Mouse (Mus musculus) lung, adult 18-20 months (tissue): ENCODE measurements at regions not wholly inside any gene's neighbourhood (a gene's known extent, or its start where the extent isn't known, plus 50 kb on each side); places are given as distances from the start of the nearest gene placed in this dataset.
A peak's percentile ranks its signal among the peaks of the same experiment; 100 is the strongest.

ENCODE experiments used
- DNase-seq, 2 experiments: peaks; one replicate each; pipeline ENCODE4 v3.0.0; 2022; ENCODE audit warnings: mixed read lengths in 2 of 2

DNA sequence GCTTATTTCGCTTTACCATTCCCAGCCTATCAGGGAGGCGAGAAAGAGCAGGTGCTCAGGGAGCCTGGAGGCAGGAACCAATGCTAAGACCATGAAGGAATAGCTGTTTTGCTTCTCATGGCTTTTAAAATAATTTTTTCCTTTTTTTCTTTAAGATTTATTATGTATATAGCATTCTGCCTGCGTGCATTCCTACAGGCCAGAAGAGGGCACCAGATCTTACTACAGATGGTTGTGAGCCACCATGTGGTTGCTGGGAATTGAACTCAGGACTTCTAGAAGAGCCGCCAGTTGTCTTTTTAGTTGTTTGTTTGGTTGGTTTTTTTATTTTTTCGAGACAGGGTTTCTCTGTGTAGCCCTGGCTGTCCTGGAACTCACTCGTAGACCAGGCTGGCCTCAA is 113.6 kb upstream of the Armc2 start:
- DNase-seq = no peak

DNA sequence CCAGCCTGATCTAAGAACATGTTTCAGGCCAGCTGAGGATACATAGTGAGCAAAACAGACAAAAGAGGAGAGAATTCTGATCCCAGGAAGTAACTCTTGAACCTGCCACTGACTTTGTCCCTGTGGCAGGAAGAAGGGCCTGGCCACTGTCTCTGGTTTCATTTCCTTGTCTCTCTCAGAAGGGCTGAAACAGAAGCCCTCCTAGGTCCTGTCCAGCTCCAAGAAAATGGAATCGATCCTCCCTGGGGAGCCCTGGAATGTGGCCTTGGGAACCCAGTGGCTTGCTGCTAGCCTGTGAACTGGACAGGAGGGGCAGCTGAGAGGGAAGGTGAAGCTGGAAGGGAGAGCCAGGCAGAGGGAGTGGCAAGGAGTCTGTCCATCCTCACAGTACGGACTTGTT is 113.1 kb upstream of the Armc2 start:
- DNase-seq = no peak

DNA sequence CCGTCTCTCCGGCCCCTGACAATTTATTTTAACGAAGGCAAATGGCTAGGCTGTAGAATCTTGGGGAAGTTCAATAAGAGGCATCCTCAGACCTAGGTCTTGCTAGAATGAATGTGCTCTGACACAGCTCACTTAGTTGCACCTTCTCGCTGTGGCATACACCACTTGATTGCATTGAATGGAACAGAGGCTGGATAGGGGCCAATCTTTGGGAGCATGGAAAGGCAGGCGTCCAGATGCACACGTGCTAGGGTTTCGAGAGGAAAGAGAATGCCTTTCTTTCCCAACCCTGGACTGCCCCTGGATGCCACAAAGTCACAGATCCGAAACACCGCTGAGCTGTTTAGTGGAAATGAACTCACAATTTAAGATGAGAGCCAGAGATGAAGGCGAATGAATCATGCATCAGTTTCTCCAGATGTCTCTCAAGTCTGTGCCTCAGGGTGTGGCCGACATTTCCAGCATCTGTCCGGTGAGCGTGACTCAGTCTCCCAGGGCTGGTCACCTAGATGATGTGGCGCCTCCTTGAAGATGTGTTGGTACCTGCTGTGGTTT is 109.7 kb upstream of the Armc2 start:
- DNase-seq = peak; percentile 74 to 78

DNA sequence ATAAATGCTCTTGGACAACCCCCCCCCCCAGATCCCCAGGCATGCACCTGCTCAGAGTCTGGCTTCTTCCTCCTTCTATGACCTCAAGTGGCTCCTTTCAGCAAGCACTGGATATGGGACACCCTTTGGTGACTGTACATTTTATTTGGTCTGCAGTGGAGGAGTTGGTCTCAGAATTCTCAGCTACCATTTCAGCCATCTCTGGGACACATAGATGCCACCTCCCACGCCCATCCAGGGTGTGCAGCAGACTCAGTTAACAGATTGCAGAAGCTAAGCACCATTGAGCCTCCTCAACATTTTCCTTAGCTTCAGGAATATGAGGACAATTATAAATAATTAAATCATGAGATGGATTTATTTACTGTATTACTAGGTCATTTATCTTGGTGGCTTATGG is 108.6 kb upstream of the Armc2 start:
- DNase-seq = no peak

DNA sequence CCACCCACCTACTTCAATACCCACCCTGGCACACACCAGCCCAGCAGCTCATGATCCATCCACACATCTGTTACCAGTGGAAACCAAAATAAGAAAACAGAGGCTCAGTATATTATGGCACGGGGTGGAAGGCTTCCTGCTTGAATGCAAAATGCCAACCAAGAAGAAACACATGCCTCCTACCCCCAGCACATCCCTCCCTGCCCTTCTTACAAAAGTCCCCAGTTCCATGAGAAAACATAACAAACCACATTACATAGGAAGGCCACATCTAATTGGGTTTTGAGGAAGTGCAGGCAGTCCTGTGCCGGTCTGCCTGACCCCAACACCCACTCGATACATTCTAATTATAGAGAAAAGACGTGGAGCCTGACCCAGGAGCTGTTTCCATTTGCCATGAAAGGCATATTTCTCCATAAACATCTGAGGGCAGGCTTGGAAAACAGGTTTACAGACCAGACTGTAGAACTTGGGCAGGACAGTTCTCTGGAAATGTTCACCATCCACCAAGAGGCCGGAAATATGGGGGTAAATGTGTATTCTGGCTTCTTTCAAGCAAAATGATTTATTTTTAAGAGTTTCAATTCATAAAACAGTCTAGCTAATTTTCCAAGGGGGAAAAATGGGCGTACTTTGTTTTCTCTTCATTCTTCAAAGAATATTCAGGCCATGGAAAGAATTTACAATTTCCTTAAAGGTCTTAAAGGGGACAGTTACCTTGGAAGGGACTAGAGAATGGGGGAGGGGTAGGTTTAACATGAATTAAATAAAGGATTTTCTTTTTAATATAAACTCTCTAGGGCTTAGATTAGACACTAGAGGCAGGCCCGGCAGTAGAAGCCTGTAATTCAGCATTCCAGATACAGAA is 104.8 kb upstream of the Armc2 start:
- DNase-seq = no peak

DNA sequence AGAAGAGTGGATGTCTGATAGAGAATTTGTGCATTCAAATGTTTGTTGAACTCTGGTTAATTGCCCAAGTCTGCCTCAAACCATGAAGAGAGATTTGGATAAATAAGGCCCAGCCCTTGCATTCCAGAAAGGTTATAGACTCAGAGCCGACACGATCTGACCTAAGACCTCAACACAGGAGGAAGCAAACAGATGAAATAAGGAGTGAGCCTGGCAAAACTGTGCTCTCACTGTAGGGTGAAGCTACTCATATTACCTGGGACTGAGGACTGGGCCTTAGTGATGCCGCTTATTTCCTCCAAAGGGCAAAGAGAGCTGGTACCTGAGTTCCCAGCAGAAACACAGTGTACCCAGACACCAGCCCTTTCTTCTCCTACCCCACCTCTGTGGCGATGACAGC is 103.7 kb upstream of the Armc2 start:
- DNase-seq = no peak

DNA sequence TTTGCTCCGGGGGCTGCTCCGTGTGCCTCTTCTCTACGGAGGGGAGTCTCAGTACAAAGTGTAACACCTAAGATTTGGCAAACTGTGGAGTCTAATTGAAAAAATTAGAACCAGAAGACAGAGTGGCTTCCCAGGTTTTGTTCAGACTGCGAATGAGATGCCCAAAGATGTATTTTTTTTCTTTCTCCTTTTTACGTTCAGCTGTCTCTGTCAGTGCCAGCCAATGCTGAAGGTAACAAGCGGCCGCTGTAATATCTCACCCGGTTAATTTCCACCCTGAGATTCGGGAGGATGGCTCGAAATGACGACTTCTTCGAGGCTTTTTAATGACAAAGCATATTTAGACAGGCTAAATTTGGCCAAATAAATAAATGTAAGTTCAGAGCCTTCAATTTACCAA is 101.1 kb upstream of the Armc2 start:
- no peak for DNase-seq

DNA sequence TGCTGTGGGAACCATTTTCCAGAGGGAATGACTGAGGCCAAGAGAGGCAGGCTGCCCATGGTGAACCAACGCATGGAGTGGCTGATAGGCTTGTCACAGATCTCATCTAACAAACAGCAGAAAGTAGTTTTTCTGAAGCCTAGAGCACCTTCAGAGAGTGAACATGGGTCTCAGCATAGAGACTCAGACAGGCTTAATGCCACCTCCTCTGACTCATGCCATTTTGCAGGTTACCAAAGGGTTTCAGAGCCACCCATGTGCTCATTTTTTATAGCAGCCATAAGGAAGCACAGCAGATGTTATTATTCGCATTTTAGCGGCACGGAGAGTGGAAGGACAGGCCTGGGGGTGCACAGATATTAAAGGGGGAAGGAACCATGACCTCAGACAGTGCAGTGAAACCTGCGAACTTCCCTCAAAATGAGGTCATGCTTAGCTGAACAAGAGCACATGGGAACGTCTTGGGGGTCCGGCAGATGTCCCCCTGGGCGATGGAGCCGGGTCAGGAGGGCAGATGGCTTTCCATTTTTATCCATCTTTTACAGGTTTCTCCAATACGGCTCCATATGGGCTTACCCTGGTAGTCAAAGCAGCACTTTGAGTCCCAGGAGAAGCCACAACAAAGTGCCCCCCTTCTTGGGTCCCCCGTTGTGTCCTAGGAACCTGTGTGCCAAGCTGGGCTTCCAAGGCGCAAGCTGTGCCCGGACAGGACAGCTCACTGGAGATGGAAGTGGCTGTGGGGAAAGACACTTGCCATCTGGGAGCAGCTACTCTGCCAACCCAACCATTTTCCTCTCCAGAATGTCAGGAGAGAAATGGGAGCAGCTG is 100.3 kb upstream of the Armc2 start:
- no peak for DNase-seq

DNA sequence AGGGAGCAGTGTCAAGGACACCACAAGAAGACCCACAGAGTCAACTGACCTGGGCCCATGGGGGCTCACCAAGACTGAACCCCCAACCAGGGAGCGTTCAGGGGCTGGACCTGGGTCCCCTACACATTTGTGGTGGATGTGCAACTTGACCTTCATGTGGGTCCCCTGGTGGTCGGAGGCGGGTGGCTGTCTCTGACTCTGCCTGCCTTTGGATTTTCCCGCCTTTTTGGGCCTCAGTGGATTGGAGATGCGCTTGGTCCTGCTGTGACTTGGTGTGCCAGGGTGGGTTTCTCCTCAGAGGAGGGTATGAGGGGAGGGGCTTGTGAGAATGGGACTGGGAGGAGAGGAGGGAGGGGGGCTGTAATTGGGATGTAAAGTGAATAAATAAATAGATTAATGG is 99.3 kb upstream of the Armc2 start:
- no peak for DNase-seq

DNA sequence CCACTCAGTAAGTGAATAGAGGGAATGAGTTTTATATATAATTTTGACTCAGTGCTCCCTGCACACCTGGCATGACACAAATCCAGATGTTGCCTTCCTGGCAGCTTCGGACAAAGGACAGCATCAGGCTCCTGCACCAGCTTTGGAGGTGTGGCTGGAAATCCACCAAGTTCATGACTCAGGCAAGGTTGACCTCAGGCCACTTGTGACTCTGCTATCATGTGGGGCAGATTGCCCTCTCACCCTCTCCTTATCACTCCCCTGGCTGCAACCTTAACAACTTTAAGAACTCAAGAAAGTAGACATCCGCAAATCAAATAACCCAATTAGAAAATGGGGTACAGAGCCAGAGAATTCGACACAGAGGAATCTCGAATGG is 97.7 kb upstream of the Armc2 start:
- peak in 1 of 2 experiments; percentile 40 for DNase-seq

DNA sequence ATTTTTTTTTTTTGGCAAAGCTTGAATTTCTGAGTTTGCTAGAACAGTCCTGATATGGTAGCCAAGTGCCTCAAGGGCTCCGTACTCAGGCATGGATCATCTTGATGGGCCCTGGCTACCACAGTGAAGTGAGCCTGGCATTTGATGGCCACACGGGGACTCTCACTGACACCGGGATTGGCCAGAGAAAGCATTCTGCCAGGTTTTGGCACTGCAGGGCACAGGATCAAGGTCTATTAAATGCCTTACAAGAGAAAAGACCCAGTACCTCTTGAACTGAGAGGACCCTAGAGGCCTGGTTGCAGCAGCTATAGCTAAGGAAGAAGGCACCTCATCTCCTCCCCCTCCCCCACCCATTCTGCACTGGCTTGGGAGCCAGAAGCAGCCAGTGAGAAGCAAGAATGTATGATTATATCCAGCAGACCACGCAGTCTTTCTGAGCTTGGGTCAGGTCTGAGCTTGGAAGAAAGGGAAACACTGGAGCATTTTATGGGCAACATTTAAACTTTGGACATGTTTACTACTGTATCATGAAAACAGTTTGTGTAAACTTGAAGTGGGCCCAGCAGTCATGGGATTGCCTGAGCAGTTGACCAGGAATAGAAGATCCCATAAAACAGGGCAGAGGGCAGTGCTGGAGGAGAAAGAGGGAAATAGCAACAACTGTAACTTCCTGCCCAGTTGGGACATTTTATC is 97.1 kb upstream of the Armc2 start:
- DNase-seq = no peak

DNA sequence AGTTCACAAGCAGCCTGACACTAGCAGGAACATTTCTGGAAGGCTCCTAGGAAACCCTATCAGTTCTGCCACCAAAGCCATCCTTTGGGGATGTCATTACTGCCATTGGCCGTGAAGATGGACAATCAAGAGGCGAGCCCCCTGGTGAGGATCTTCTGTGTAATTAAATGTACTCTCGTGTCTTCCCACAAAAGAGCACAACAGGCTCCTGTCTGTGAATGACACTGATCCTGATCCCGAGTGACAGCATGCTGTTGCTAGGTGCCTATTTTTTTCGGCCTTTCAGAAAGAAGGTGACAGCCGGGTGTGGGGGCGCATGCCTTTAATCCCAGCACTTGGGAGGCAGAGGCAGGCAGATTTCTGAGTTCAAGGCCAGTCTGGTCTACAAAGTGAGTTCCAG is 92.5 kb upstream of the Armc2 start:
- no peak for DNase-seq

DNA sequence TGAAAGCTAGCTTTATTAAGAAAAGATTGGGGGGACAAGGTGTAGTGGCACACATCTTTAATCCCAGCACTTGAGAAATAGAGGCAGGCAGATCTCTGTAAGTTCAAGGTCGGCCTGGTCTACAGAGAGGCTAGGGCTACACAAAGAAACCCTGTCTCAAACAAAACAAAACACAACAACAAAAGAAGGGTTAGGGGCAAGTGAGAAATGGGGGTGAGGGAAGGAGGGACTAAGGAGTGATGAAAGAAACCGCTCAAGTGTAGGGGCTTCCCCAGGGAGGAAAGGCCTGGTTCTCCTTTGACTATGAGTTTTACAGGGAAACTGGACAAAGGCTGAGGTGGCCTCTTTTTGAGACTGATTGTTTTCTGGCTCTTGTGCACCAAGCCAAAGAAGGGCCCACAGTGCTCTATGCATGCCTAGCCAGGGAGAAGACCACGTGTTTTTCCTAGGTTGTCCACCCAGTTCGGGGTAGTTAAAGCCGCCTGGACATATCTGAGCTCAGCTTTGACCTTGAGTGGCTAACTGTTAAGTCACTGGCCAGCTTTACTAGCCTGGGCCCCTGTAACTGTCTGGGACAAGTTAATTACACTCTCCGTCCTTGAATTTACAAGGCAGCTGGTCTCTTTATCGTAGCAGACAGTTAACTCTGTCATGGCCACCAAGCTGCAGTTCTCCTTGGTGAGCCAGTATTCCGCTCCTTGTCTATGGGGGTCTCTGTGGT is 90.2 kb upstream of the Armc2 start:
- no peak for DNase-seq

DNA sequence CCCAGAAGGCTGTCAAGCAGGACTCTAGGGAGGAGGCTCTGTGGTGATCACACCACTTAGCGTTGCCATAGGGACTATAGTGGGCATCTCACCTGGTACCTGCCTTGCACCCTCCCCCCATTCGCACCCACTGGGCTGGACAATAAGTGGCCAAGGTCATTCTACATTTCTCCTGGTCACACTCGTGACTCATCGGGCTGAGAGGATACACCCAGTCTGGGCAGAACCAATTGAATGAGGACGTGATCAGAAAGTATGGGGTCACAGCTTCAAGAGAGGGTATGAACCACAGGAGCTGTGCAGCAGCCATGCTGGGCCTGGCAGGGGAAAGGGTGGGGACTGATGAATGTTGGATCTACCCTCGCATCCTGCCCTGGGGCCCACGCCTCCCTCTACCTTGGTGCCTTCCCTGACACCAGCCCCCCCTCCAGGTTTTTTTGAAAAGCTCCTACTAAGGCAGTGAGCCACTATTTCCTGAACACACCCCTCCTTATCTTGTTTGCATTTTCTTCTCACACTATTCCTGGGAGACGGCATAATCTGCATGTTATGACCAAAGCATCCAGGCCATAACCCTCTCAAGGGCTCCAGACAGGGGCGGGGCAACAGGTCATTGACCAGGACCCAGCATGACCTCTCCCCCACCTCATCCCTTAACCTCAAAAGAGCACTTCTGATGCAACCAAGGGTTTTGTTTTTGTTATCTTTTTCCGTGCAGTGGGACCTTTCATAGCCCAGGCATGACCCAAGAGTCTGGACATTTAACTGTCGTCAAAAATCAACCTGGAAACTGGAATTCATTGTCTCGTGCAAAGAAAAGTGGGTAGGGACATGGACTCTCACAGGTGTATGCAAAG is 89.4 kb upstream of the Armc2 start:
- DNase-seq = peak in 1 of 2 experiments; percentile 31

DNA sequence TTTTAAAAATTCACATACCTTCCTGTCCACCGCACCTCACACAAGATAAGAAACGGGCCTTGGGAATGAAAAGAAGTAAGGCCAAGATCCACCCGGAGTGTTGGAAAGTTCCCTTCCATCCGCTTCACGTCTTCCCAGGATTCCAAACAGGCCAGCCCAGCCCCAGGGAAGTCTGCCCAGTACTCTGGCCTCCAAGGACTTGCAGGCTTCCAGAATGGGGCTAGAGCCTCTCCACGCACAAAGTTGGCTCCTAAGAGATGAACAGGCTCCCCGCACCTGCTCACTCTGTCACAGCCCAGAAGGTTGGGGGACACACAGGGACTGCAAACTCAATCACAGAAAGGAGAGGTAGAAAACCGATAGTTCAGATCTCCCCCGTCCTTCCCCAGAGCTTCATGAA is 88.4 kb upstream of the Armc2 start:
- DNase-seq = no peak

DNA sequence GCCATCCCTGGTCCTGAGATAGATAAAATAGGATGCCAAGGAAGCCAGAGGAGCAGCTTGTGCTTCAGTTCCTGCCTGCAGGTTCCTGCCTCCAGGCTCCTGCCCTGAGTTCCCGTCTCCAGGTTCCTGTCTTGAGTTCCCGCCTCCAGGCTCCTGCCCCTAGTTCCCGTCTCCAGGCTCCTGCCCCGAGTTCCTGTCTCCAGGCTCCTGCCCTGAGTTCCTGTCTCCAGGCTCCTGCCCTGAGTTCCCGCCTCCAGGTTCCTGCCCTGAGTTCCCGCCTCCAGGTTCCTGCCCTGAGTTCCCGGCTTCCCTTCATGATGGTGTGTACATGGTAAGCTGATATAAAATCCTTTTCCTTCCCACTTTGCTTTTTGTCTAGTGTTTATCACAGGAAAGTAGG is 86.8 kb upstream of the Armc2 start:
- DNase-seq = no peak

DNA sequence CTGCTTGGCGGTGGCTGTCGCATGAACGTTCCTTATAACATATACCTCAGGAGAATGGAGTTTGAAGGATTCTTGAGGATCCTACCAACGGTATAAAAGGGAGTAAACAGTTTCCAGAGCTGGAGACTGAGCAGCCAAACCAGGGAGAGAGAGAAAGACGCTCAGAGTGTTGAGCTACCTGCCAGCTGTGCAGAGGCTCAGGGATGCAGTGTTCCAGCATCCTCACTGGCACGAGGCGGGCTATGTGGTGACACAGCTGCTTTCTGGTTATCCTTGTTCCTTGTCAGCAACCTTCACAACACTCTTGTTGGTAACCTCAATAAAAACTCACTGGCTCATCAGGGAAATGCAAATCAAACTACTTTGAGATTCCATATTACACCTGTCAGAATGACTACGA is 84.1 kb upstream of the Armc2 start:
- DNase-seq = no peak

DNA sequence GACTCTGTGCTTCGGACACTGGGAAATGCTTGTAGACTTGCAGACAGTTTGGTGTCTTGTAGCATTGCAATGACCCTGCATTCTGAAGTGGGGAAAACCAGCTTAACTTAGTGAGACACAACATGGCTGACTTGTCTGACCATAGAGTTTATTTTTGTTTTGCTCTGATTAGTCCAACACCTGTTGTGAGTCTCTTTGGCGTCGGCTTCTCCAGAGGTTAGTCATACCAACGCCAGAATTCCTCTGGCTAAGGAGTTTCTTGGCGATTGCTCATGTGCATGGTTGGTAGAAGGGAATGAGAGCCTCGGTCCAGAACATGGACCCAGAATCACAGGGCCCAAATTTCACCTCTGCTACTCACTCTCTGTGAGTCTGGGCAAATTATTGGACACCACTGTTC is 82.9 kb upstream of the Armc2 start:
- DNase-seq = no peak

DNA sequence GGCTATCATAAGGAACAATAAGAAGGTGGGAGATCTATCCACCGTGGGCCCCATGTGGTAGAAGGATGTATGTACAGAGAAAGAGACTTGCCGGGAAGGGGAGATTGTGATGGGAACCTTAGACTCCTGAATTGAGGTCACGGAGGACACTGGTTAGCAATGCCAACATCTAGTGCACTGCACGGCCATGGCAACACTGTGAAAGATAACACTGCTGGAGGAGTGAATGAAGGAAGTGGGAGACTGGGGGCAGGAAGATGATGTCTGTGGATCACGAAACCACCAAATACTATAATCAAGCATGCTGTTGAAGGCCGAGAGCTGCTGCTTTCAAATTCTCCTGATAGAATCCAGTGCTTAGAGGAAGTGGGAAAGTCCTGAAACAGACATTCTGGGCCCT is 78.7 kb upstream of the Armc2 start:
- no peak for DNase-seq

DNA sequence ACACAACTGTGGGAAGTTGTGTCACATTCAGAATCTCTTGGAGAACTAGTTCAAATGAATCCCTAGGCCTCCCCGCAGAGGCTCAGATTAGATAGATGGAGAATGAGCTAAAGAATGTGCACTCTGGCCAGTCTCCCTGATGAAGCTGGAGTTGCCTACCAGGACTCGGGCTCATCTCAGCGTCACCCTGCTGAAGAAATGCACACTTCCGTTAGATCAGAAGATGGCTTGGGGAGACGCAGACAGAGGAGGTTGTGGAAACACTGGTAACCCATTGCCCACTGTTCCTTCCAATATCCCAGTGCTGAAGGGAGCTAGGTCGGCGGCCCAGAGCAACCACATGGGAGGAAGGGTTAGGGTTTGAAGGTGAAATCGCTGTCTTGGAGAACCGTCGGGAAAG is 77.7 kb upstream of the Armc2 start:
- DNase-seq = no peak

DNA sequence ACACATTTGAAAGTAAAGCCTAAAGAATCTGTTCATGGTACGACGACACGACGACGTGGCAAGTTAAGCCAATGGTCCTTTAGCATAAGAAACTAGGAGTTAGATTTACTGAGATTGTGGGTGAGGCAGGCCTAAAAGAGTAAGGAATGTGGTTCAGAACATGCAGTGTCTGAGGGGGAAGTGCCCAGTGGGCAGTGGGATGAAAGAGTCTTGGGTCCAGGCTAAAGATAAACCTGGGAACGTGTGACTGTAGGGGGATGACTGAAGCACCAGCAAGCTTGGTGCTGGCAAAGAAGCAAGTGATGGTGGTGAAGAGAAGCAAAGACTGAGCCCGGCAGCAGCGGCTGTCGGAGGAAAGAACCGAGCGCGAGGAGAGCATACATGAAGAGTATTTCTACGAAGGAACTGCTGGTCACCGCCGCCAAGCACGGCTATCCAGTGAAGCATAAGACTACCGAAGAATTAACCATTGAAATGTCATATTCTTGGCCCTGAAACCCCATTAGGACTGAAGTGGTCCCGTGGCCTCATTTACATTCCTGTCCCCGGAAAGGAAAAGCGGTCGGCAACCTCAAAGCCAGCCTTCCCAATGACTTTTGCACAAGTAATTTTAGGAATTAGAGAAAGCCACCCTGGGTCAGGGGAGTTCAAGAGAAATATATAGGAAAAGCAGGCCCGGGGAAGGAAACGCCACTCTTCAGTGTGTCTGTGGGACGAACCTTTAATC is 76.2 kb upstream of the Armc2 start:
- DNase-seq = no peak
